Mouse (Mus musculus) liver, adult 2 months (tissue): ENCODE data around the gene Herc4.

Source experiments
- CTCF ChIP-seq: fragments of 200-500 bp; IDR thresholded peaks from 2 replicates; pipeline ENCODE4 v1.5.1; 2011; ENCODE audit warnings: low read depth, low read length, control low read depth
- POLR2A ChIP-seq: fragments of 200-500 bp; IDR thresholded peaks from 2 replicates; pipeline ENCODE4 v1.6.1; 2011; ENCODE audit warnings: low read length, control low read depth; ENCODE audit not compliant: insufficient read depth; ENCODE audit errors: extremely low read depth

- no peak for TF ChIP-seq CTCF
- no peak for TF ChIP-seq POLR2A
Measured at GRCm38 (mm10) chr10:63352111-63352510, 108.5 kb downstream of the Herc4 start.
